Mouse (Mus musculus): ENCODE data around the gene Morc1. TPM values are rescaled to one million over a fixed set of nuclear protein-coding genes. Genes with fewer than 3 reads are reported as not detected.

Morc1 gene
- polyA plus RNA-seq, 1 experiment, result not detected

GRCm38 (mm10) chr16:48429427-48429826 lies 1.6 kb upstream of the Morc1 start:
- H3K27me3 ChIP-seq (ENCODE audit: control insufficient read depth, insufficient read depth, insufficient read length), result no peaks in the 10 kb centered on the region
- no peak overlapping the region for H3K4me3 ChIP-seq
- H3K4me2 ChIP-seq (ENCODE audit: low read depth), result no peak overlapping the region
- H3ac ChIP-seq (ENCODE audit: control insufficient read depth, insufficient read length), result no peak overlapping the region
- no peaks in the 10 kb centered on the region for H3K79me2 ChIP-seq (ENCODE audit: control insufficient read depth, insufficient read depth)
- TF ChIP-seq MYOD1 (IDR thresholded peaks at IDR 0.05; ENCODE audit: control insufficient read depth in 1 of 3, insufficient read length in 2 of 3, low read depth in 2 of 3) (no peak), TCF3 (IDR thresholded peaks at IDR 0.05; ENCODE audit: insufficient read length, low read depth) (no peak), TCF12 (IDR thresholded peaks at IDR 0.05; ENCODE audit: insufficient read depth, poor library complexity, severe bottlenecking) (no peak), POLR2A (IDR thresholded peaks at IDR 0.05; ENCODE audit: insufficient read length, low read depth) (no peak), REST (IDR thresholded peaks at IDR 0.05; ENCODE audit: insufficient read depth, insufficient read length) (no peak), SRF (IDR thresholded peaks at IDR 0.05; ENCODE audit: control insufficient read depth, insufficient read length, low read depth) (no peak), MYOG (IDR thresholded peaks at IDR 0.05; ENCODE audit: control insufficient read depth in 1 of 3, insufficient read depth in 1 of 3, insufficient read length in 2 of 3, low read depth in 2 of 3) (no peak), MAX (IDR thresholded peaks at IDR 0.05; ENCODE audit: low read depth) (no peak), E2F4 (IDR thresholded peaks at IDR 0.05; ENCODE audit: insufficient read depth) (no peak), CEBPB (IDR thresholded peaks at IDR 0.05; ENCODE audit: insufficient read depth, poor library complexity, severe bottlenecking) (no peak), POLR2AphosphoS2 (IDR thresholded peaks at IDR 0.05; ENCODE audit: insufficient read length, low read depth) (no peak), USF1 (IDR thresholded peaks at IDR 0.05; ENCODE audit: low read depth) (no peak)
- H3K36me3 ChIP-seq (ENCODE audit: control insufficient read depth, insufficient read depth), result no peaks in the 10 kb centered on the region

- TF ChIP-seq MYOD1 (IDR thresholded peaks at IDR 0.05; ENCODE audit: control insufficient read depth in 1 of 3, insufficient read length in 2 of 3, low read depth in 2 of 3), result no peak
- TF ChIP-seq E2F4 (IDR thresholded peaks at IDR 0.05; ENCODE audit: insufficient read depth), result no peak
- TF ChIP-seq MYOG (IDR thresholded peaks at IDR 0.05; ENCODE audit: control insufficient read depth in 1 of 3, insufficient read depth in 1 of 3, insufficient read length in 2 of 3, low read depth in 2 of 3), result no peak
- TF ChIP-seq CEBPB (IDR thresholded peaks at IDR 0.05; ENCODE audit: insufficient read depth, poor library complexity, severe bottlenecking), result no peak
- no peak for TF ChIP-seq POLR2AphosphoS2 (IDR thresholded peaks at IDR 0.05; ENCODE audit: insufficient read length, low read depth)
- H3K4me2 ChIP-seq (ENCODE audit: low read depth), result no peak overlapping the region
- H3K27me3 ChIP-seq (ENCODE audit: control insufficient read depth, insufficient read depth, insufficient read length), result no peaks in the 10 kb centered on the region
- no peak overlapping the region for H3ac ChIP-seq (ENCODE audit: control insufficient read depth, insufficient read length)
- H3K79me2 ChIP-seq (ENCODE audit: control insufficient read depth, insufficient read depth), result no peaks in the 10 kb centered on the region
- H3K4me3 ChIP-seq, result no peak overlapping the region
- no peaks in the 10 kb centered on the region for H3K36me3 ChIP-seq (ENCODE audit: control insufficient read depth, insufficient read depth)
Measured at GRCm38 (mm10) chr16:48435454-48435853, 4.4 kb downstream of the Morc1 start.

DNA sequence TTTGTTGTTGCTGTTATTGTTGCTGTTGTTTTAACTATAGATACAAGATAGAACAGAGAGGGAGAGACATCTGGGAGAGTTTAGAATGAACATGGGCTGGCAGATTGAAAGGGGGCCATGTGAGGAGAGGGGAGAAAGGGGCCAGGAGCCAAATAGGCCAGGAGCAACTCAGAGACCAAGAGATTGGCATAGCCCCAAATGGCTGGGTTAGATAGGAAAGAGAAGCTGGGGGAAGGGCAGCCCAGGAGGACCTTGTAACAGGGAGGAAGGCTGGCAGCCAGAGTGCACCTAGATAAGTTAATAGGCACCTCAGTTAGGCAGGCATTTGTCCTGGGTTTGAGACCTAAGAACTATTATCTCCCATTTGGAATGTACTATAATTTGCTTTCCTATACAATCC lies 6.4 kb downstream of the Morc1 start:
- Histone ChIP-seq H3ac (ENCODE audit: control insufficient read depth, insufficient read length) (no peak overlapping the region), H3K4me3 (no peak overlapping the region), H3K27me3 (ENCODE audit: control insufficient read depth, insufficient read depth, insufficient read length) (no peaks in the 10 kb centered on the region), H3K36me3 (ENCODE audit: control insufficient read depth, insufficient read depth) (no peaks in the 10 kb centered on the region), H3K4me2 (ENCODE audit: low read depth) (no peak overlapping the region), H3K79me2 (ENCODE audit: control insufficient read depth, insufficient read depth) (no peaks in the 10 kb centered on the region)
- TF ChIP-seq MYOD1 (IDR thresholded peaks at IDR 0.05; ENCODE audit: control insufficient read depth in 1 of 3, insufficient read length in 2 of 3, low read depth in 2 of 3) (no peak), SRF (IDR thresholded peaks at IDR 0.05; ENCODE audit: control insufficient read depth, insufficient read length, low read depth) (no peak), CEBPB (IDR thresholded peaks at IDR 0.05; ENCODE audit: insufficient read depth, poor library complexity, severe bottlenecking) (no peak), TCF3 (IDR thresholded peaks at IDR 0.05; ENCODE audit: insufficient read length, low read depth) (no peak), MAX (IDR thresholded peaks at IDR 0.05; ENCODE audit: low read depth) (no peak), USF1 (IDR thresholded peaks at IDR 0.05; ENCODE audit: low read depth) (no peak), MYOG (IDR thresholded peaks at IDR 0.05; ENCODE audit: control insufficient read depth in 1 of 3, insufficient read depth in 1 of 3, insufficient read length in 2 of 3, low read depth in 2 of 3) (no peak), POLR2A (IDR thresholded peaks at IDR 0.05; ENCODE audit: insufficient read length, low read depth) (no peak), POLR2AphosphoS2 (IDR thresholded peaks at IDR 0.05; ENCODE audit: insufficient read length, low read depth) (no peak), REST (IDR thresholded peaks at IDR 0.05; ENCODE audit: insufficient read depth, insufficient read length) (no peak), TCF12 (IDR thresholded peaks at IDR 0.05; ENCODE audit: insufficient read depth, poor library complexity, severe bottlenecking) (no peak), E2F4 (IDR thresholded peaks at IDR 0.05; ENCODE audit: insufficient read depth) (no peak)

DNA sequence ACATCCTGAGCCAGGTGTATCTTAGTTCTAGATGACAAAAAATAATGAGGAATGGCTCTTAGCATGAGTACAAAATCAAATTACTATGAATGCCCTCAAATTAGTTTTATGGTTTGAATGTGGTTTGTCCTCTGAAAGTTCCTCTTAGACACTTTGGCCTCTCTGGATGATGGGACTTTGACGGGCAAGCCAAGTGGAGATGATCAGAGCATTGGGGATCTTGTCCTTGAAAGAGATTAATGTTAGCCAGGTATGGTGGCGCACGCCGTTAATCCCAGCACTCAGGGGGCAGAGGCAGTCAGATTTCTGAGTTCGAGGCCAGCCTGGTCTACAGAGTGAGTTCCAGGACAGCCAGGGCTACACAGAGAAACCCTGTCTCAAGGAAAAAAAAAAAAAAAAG lies 13.6 kb downstream of the Morc1 start:
- Histone ChIP-seq H3ac (ENCODE audit: control insufficient read depth, insufficient read length) (no peak overlapping the region), H3K27me3 (ENCODE audit: control insufficient read depth, insufficient read depth, insufficient read length) (no peaks in the 10 kb centered on the region), H3K4me2 (ENCODE audit: low read depth) (no peak overlapping the region), H3K36me3 (ENCODE audit: control insufficient read depth, insufficient read depth) (no peaks in the 10 kb centered on the region), H3K4me3 (no peak overlapping the region), H3K79me2 (ENCODE audit: control insufficient read depth, insufficient read depth) (no peaks in the 10 kb centered on the region)
- TF ChIP-seq MAX (IDR thresholded peaks at IDR 0.05; ENCODE audit: low read depth) (no peak), REST (IDR thresholded peaks at IDR 0.05; ENCODE audit: insufficient read depth, insufficient read length) (no peak), USF1 (IDR thresholded peaks at IDR 0.05; ENCODE audit: low read depth) (no peak)

GRCm38 (mm10) chr16:48446161-48446925 lies 15.3 kb downstream of the Morc1 start:
- no peaks in the 10 kb centered on the region for H3K79me2 ChIP-seq (ENCODE audit: control insufficient read depth, insufficient read depth)
- TF ChIP-seq REST (IDR thresholded peaks at IDR 0.05; ENCODE audit: insufficient read depth, insufficient read length), result no peak
- TF ChIP-seq MAX (IDR thresholded peaks at IDR 0.05; ENCODE audit: low read depth), result no peak
- no peak for TF ChIP-seq E2F4 (IDR thresholded peaks at IDR 0.05; ENCODE audit: insufficient read depth)
- no peaks in the 10 kb centered on the region for H3K27me3 ChIP-seq (ENCODE audit: control insufficient read depth, insufficient read depth, insufficient read length)
- H3K36me3 ChIP-seq (ENCODE audit: control insufficient read depth, insufficient read depth), result no peaks in the 10 kb centered on the region
- no peak overlapping the region for H3ac ChIP-seq (ENCODE audit: control insufficient read depth, insufficient read length)
- no peak overlapping the region for H3K4me3 ChIP-seq
- H3K4me2 ChIP-seq (ENCODE audit: low read depth), result no peak overlapping the region
